Mouse (Mus musculus) heart, postnatal 0 days (tissue): ENCODE measurements around the gene Cabin1.
A peak's percentile ranks its signal among the peaks of the same experiment; 100 is the strongest.

Experiments
- CTCF ChIP-seq: IDR thresholded peaks from 2 replicates; pipeline ENCODE4 v1.5.1; 2016; ENCODE audit warnings: antibody characterized with exemption, control low read depth, low read depth
- EP300 ChIP-seq: IDR thresholded peaks from 2 replicates; pipeline ENCODE4 v1.6.1; 2016; ENCODE audit warnings: antibody characterized with exemption, low read depth

- peak; percentile 72 for TF ChIP-seq CTCF
- TF ChIP-seq EP300: no peak
Measured at GRCm38 (mm10) chr10:75708633-75708992, 55.5 kb downstream of the Cabin1 start.
